Mouse (Mus musculus) liver, embryonic 13.5 days (tissue): ENCODE measurements around the gene Nkg7. TPM values are rescaled to one million over a fixed set of nuclear protein-coding genes. Genes with fewer than 3 reads are reported as not detected.

ENCODE experiments used
- ATAC-seq: fragments of 200-750 bp; cut with Nextera tagmentation; 2 replicates; pipeline ENCODE4 v1.8.0; 2017; ENCODE audit warnings: low read depth, mild to moderate bottlenecking, moderate number of reproducible peaks, moderate library complexity
- DNase-seq: peaks from one replicate; pipeline ENCODE4 v3.0.0; 2022
- H3K27ac ChIP-seq: fragments of 300-500 bp; sonication (generic); 2 replicates; pipeline ENCODE4 v1.5.1; 2015; ENCODE audit warnings: moderate library complexity, mild to moderate bottlenecking, inconsistent platforms
- H3K27me3 ChIP-seq: fragments of 300-500 bp; sonication (generic); 2 replicates; pipeline ENCODE4 v1.6.1; 2015; ENCODE audit warnings: mild to moderate bottlenecking, inconsistent platforms
- H3K36me3 ChIP-seq: fragments of 300-500 bp; sonication (generic); 2 replicates; pipeline ENCODE4 v1.6.1; 2015; ENCODE audit warnings: mild to moderate bottlenecking, inconsistent platforms
- H3K4me1 ChIP-seq: fragments of 300-500 bp; sonication (generic); replicated peaks from 2 replicates; pipeline ENCODE4 v1.6.1; 2015; ENCODE audit warnings: inconsistent platforms
- H3K4me2 ChIP-seq: fragments of 300-500 bp; sonication (generic); 2 replicates; pipeline ENCODE4 v1.6.1; 2015; ENCODE audit warnings: inconsistent platforms, mild to moderate bottlenecking, moderate library complexity
- H3K4me3 ChIP-seq: fragments of 300-500 bp; sonication (generic); replicated peaks from 2 replicates; pipeline ENCODE4 v1.5.1; 2015; ENCODE audit warnings: mild to moderate bottlenecking, inconsistent platforms
- H3K9ac ChIP-seq: fragments of 300-500 bp; sonication (generic); 2 replicates; pipeline ENCODE4 v1.6.1; 2015; ENCODE audit warnings: mild to moderate bottlenecking, inconsistent platforms
- H3K9me3 ChIP-seq: fragments of 300-500 bp; sonication (generic); replicated peaks from 2 replicates; pipeline ENCODE4 v1.6.1; 2016; ENCODE audit warnings: inconsistent platforms
- WGBS: fragments of 180-500 bp; shearing (Covaris S2); methylation state at CpG from one replicate; pipeline ENCODE4 v1.1.7; 2015; ENCODE audit not compliant: insufficient replicate concordance; 5-methylcytosine and 5-hydroxymethylcytosine counted together
- polyA plus RNA-seq: library from polyadenylated mRNA; unstranded; fragments of >200 nt; fragmentation: Nextera tagmentation; extraction: Ambion mirVana; gene quantifications from 2 replicates; pipeline ENCODE4 v1.2.1, GENCODE M21; 2015

The Nkg7 gene
- polyA plus RNA-seq, 1 experiment from 2014 or later, result 9.6 TPM

DNA sequence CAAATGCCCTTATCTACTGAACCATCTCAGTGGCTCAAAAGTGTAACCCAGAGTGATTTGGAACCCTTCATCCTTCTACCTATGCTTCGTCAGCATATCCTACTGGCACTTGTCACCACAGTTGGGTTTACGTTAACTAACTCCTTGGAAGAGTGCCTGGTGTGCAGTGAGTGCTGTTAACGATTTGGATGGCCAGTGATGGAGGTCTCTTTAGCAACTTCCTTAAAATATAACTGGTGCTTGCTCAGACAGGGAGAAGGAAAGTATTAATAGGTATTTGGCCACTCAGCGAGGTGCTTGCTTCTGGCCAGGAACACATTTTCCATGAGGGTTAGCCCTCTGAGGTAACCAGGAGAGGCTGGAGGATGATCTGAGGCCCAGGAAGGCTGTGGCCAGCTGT lies 10.9 kb downstream of the Nkg7 start:
- Histone ChIP-seq H3K4me1 (peaks cover 66% of the 10 kb centered on the region), H3K27ac (no peak overlapping the region), H3K4me2 (no peak overlapping the region), H3K9me3 (no peaks in the 10 kb centered on the region), H3K4me3 (no peak overlapping the region), H3K36me3 (peaks cover 21% of the 10 kb centered on the region), H3K9ac (no peak overlapping the region), H3K27me3 (no peaks in the 10 kb centered on the region)
- ATAC-seq (no peak), DNase-seq (no peak)
- 68% methylated on average over 4 of the region's 4 CpGs for WGBS

GRCm38 (mm10) chr7:43448246-43448645 lies 11.4 kb downstream of the Nkg7 start:
- H3K4me2 ChIP-seq, result no peak overlapping the region
- H3K4me3 ChIP-seq, result no peak overlapping the region
- H3K36me3 ChIP-seq, result peaks cover 25% of the 10 kb centered on the region
- no peaks in the 10 kb centered on the region for H3K27me3 ChIP-seq
- no peaks in the 10 kb centered on the region for H3K9me3 ChIP-seq
- H3K4me1 ChIP-seq, result peaks cover 65% of the 10 kb centered on the region
- DNase-seq (no peak), ATAC-seq (no peak)
- no peak overlapping the region for H3K9ac ChIP-seq
- no peak overlapping the region for H3K27ac ChIP-seq
- 82% methylated on average over 2 of the region's 3 CpGs for WGBS

GRCm38 (mm10) chr7:43449811-43450210 lies 12.9 kb downstream of the Nkg7 start:
- 90% methylated on average over 2 of the region's 2 CpGs for WGBS
- Histone ChIP-seq H3K27me3 (no peaks in the 10 kb centered on the region), H3K9me3 (no peaks in the 10 kb centered on the region), H3K4me1 (peaks cover 63% of the 10 kb centered on the region), H3K9ac (no peak overlapping the region), H3K36me3 (peaks cover 41% of the 10 kb centered on the region), H3K4me3 (no peak overlapping the region), H3K4me2 (no peak overlapping the region), H3K27ac (no peak overlapping the region)
- ATAC-seq (no peak), DNase-seq (no peak)

GRCm38 (mm10) chr7:43451726-43452125 lies 14.9 kb downstream of the Nkg7 start:
- Histone ChIP-seq H3K9me3 (no peaks in the 10 kb centered on the region), H3K27me3 (no peaks in the 10 kb centered on the region), H3K36me3 (peaks cover 60% of the 10 kb centered on the region), H3K4me2 (no peak overlapping the region), H3K4me3 (no peak overlapping the region), H3K4me1 (peaks cover 45% of the 10 kb centered on the region), H3K27ac (no peak overlapping the region), H3K9ac (no peak overlapping the region)
- ATAC-seq, result no peak
- no peak for DNase-seq
- 89% methylated on average over 11 of the region's 11 CpGs for WGBS

DNA sequence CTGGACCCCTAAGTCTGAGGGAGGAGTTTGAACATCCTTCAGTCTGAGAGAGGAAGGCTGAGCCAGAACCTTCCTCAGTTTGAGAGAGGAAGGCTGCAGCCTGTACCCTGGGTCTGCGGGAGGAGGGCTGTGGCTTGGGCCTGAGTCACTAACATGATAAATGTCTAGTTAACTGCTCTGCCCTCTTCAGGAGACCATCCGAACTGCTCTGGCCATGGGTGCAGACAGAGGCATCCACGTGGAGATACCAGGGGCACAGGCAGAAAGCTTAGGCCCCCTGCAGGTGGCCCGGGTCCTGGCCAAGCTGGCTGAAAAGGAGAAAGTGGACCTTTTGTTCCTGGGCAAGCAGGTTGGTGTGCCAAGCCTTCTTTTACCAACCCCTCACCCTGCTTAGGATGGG lies 15.7 kb downstream of the Nkg7 start:
- no peak for DNase-seq
- peaks cover 69% of the 10 kb centered on the region for H3K36me3 ChIP-seq
- H3K27me3 ChIP-seq, result no peaks in the 10 kb centered on the region
- no peaks in the 10 kb centered on the region for H3K9me3 ChIP-seq
- WGBS, result 36% methylated on average over 4 of the region's 4 CpGs
- peak; percentile 45; the same call in 1 of the 2 replicates for ATAC-seq
- no peak overlapping the region for H3K9ac ChIP-seq
- no peak overlapping the region for H3K4me2 ChIP-seq
- H3K27ac ChIP-seq, result no peak overlapping the region
- H3K4me1 ChIP-seq, result peaks cover 37% of the 10 kb centered on the region
- H3K4me3 ChIP-seq, result no peak overlapping the region

GRCm38 (mm10) chr7:43453599-43454355 lies 16.9 kb downstream of the Nkg7 start:
- H3K9me3 ChIP-seq, result no peaks in the 10 kb centered on the region
- no peak overlapping the region for H3K4me3 ChIP-seq
- DNase-seq, result no peak
- no peaks in the 10 kb centered on the region for H3K27me3 ChIP-seq
- H3K36me3 ChIP-seq, result peaks cover 72% of the 10 kb centered on the region
- no peak for ATAC-seq
- no peak overlapping the region for H3K27ac ChIP-seq
- no peak overlapping the region for H3K4me2 ChIP-seq
- WGBS, result 74% methylated on average over 14 of the region's 14 CpGs
- H3K9ac ChIP-seq, result no peak overlapping the region
- H3K4me1 ChIP-seq, result peaks cover 26% of the 10 kb centered on the region

- Histone ChIP-seq H3K9me3 (no peaks in the 10 kb centered on the region), H3K9ac (no peak overlapping the region), H3K4me2 (no peak overlapping the region), H3K4me3 (no peak overlapping the region), H3K27ac (no peak overlapping the region), H3K36me3 (peaks cover 72% of the 10 kb centered on the region), H3K27me3 (no peaks in the 10 kb centered on the region), H3K4me1 (peaks cover 20% of the 10 kb centered on the region)
- DNase-seq (no peak), ATAC-seq (no peak)
- WGBS, result 75% methylated on average over 6 of the region's 6 CpGs
These were observed 17.5 kb downstream of the Nkg7 start for GRCm38 (mm10) chr7:43454371-43454770.

GRCm38 (mm10) chr7:43462851-43463250 lies 26.0 kb downstream of the Nkg7 start, which contains the start of gene Vsig10l:
TSS of gene Vsig10l (plus strand) at chr7:43463151.
- ATAC-seq (no peak), DNase-seq (no peak)
- no peak within 1 kb of the TSS for H3K27ac ChIP-seq
- peaks cover under 1% of the 10 kb centered on the region; the same call in 1 of the 2 replicates for H3K36me3 ChIP-seq
- 64% methylated on average over 4 of the region's 4 CpGs for WGBS
- H3K4me2 ChIP-seq, result no peak within 1 kb of the TSS
- no peaks in the 10 kb centered on the region for H3K9me3 ChIP-seq
- no peak within 1 kb of the TSS for H3K9ac ChIP-seq
- H3K4me3 ChIP-seq, result no peak within 1 kb of the TSS
- peaks cover 18% of the 10 kb centered on the region for H3K27me3 ChIP-seq
- peaks cover 22% of the 10 kb centered on the region for H3K4me1 ChIP-seq

DNA sequence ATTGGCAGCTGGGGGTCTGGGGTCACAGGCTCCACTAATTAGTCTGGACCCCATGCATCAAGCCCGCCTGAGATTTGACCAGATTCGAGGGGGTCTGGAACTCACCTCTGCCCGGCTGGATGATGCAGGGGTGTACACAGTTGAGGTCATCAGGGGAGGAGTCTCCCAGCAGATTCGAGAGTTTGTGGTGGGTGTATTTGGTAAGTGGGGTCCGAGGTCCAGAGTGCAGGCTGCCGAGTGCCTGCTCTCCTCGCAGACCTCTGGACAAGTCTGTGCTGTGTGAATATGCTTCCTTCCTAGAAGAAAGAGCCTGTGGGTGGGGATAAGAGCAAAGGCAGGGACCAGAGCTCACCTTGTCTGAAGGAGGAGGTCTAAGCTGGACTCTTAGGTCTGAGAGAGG lies 27.1 kb downstream of the Nkg7 start:
- Histone ChIP-seq H3K9ac (no peak overlapping the region), H3K9me3 (no peaks in the 10 kb centered on the region), H3K27ac (no peak overlapping the region), H3K4me2 (no peak overlapping the region), H3K27me3 (peaks cover 18% of the 10 kb centered on the region), H3K4me3 (no peak overlapping the region), H3K4me1 (peaks cover 22% of the 10 kb centered on the region), H3K36me3 (no peaks in the 10 kb centered on the region)
- DNase-seq (no peak), ATAC-seq (no peak)
- WGBS, result 68% methylated on average over 7 of the region's 7 CpGs

DNA sequence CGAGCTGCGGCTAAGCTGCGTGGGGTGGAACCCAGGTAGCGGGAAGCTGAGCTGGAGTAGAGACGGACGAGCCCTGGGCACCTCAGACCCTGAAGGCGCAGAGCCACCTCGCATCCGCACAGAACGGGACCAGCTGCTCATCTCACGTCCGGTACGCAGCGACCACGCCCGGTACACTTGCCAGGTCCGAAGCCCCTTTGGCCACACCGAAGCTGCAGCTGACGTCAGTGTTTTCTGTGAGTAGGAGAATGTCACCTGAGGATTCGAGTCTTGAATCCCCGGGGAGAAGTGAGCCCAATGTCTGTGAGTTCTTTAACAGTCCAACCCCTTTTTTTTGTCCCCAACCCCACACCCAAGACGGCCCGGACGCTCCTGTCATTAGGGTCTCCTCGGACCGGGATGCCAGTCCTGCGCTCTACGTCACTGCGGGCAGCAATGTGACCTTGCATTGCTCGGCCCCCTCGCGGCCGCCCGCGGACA lies 28.0 kb downstream of the Nkg7 start:
- WGBS, result 4% methylated on average over 35 of the region's 35 CpGs
- H3K4me3 ChIP-seq, result peak overlapping the region; percentile 63

DNA sequence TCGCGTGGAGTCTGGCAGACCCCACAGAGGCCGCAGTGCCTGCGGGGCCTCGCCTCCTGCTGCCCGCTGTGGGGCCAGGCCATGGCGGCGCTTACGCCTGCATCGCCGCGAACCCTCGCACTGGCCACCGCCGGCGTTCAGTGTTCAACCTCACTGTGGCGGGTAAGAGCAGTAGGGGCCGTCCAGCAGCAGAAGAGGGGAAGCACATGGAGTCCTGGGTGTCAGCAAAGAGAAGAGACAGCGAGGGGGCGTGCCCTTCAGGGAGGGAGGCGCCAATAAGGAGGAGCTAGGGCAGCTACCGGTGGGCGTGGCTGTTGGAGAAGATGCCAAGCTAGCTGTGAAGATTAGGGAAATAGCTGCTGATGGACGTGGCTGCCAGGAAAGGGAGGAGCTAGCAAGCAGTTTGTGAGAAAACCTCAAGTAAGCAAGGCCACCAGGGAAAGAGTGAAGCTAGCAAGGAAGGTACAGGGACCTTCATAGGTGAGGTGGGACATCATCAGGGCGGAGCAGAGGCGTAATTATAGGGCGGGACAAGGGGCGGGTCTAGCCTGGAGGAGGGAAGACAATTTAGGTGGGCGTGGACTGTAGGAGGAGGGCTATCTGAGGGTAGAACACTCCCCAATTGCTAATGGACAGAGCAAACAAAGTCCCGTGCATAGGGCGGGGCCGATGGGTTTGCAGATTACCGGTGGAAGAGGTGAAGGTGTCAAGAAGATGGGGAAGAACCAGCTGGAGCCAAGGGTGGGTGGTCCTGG lies 28.6 kb downstream of the Nkg7 start:
- no peaks in the 10 kb centered on the region for H3K36me3 ChIP-seq
- peaks cover 22% of the 10 kb centered on the region for H3K4me1 ChIP-seq
- H3K27ac ChIP-seq, result no peak overlapping the region
- ATAC-seq, result peak; percentile 89
- under 1% methylated on average over 33 of the region's 33 CpGs for WGBS
- H3K9me3 ChIP-seq, result no peaks in the 10 kb centered on the region
- peak overlapping the region; percentile 66 for H3K9ac ChIP-seq
- H3K4me3 ChIP-seq, result peak overlapping the region; percentile 63
- H3K27me3 ChIP-seq, result peaks cover 18% of the 10 kb centered on the region
- peak overlapping the region; percentile 94 for H3K4me2 ChIP-seq
- DNase-seq, result peak; percentile 89

More for the DNA sequence above, 28.0 kb downstream of the Nkg7 start:
- Histone ChIP-seq H3K27ac (no peak overlapping the region), H3K4me1 (peaks cover 22% of the 10 kb centered on the region), H3K9me3 (no peaks in the 10 kb centered on the region), H3K36me3 (no peaks in the 10 kb centered on the region), H3K4me2 (peak overlapping the region; percentile 94), H3K9ac (peak overlapping the region; percentile 66), H3K27me3 (peaks cover 18% of the 10 kb centered on the region)
- no peak for DNase-seq
- ATAC-seq, result no peak
